Mouse (Mus musculus): ENCODE data around the gene Etfa. TPM values are rescaled to one million over a fixed set of nuclear protein-coding genes. Genes with fewer than 3 reads are reported as not detected.

Gene Etfa
- polyA plus RNA-seq, 1 experiment from 2014 or later = 174 TPM

GRCm38 (mm10) chr9:55449108-55449507 lies 62.9 kb downstream of the Etfa start:
- Histone ChIP-seq H3K4me2 (replicated peaks) (no peak overlapping the region), H3K9ac (no peak overlapping the region), H3K4me1 (peaks cover 12% of the 10 kb centered on the region; the same call in 1 of the 2 replicates), H3K36me3 (no peaks in the 10 kb centered on the region), H3K9me3 (no peaks in the 10 kb centered on the region), H3K4me3 (no peak overlapping the region), H3K27ac (no peak overlapping the region), H3K27me3 (no peaks in the 10 kb centered on the region)
- no peak for ATAC-seq (ENCODE audit: insufficient number of reproducible peaks, insufficient read depth, low FRiP score, low TSS enrichment)
- 83% methylated on average over 1 of the region's 1 CpGs for WGBS

- Histone ChIP-seq H3K4me3 (no peak overlapping the region), H3K9me3 (no peaks in the 10 kb centered on the region), H3K36me3 (no peaks in the 10 kb centered on the region), H3K4me2 (replicated peaks) (no peak overlapping the region), H3K9ac (no peak overlapping the region), H3K4me1 (peaks cover 12% of the 10 kb centered on the region; the same call in 1 of the 2 replicates), H3K27me3 (no peaks in the 10 kb centered on the region), H3K27ac (no peak overlapping the region)
- no peak for ATAC-seq (ENCODE audit: insufficient number of reproducible peaks, insufficient read depth, low FRiP score, low TSS enrichment)
- 85% methylated on average over 4 of the region's 4 CpGs for WGBS
Observed at GRCm38 (mm10) chr9:55447509-55447908, 64.5 kb downstream of the Etfa start.

- Histone ChIP-seq H3K27me3 (no peaks in the 10 kb centered on the region), H3K9ac (no peak overlapping the region), H3K9me3 (no peaks in the 10 kb centered on the region), H3K4me1 (no peaks in the 10 kb centered on the region), H3K27ac (no peak overlapping the region), H3K36me3 (no peaks in the 10 kb centered on the region), H3K4me2 (replicated peaks) (no peak overlapping the region), H3K4me3 (no peak overlapping the region)
- WGBS = 88% methylated on average over 5 of the region's 5 CpGs
- ATAC-seq (ENCODE audit: insufficient number of reproducible peaks, insufficient read depth, low FRiP score, low TSS enrichment) = no peak
Observed at GRCm38 (mm10) chr9:55439206-55439780, 72.8 kb downstream of the Etfa start.

- H3K9me3 ChIP-seq = no peaks in the 10 kb centered on the region
- H3K4me2 ChIP-seq (replicated peaks) = no peak overlapping the region
- no peak overlapping the region for H3K9ac ChIP-seq
- WGBS = 73% methylated on average over 3 of the region's 3 CpGs
- ATAC-seq (ENCODE audit: insufficient number of reproducible peaks, insufficient read depth, low FRiP score, low TSS enrichment) = no peak
- H3K4me1 ChIP-seq = no peaks in the 10 kb centered on the region
- H3K27me3 ChIP-seq = no peaks in the 10 kb centered on the region
- no peaks in the 10 kb centered on the region for H3K36me3 ChIP-seq
- no peak overlapping the region for H3K4me3 ChIP-seq
- H3K27ac ChIP-seq = no peak overlapping the region
Observed at GRCm38 (mm10) chr9:55438433-55438832, 73.6 kb downstream of the Etfa start.

GRCm38 (mm10) chr9:55433875-55434274 lies 78.2 kb downstream of the Etfa start:
- H3K27ac ChIP-seq = no peak overlapping the region
- no peaks in the 10 kb centered on the region for H3K36me3 ChIP-seq
- ATAC-seq (ENCODE audit: insufficient number of reproducible peaks, insufficient read depth, low FRiP score, low TSS enrichment) = no peak
- no peak overlapping the region for H3K9ac ChIP-seq
- no peaks in the 10 kb centered on the region for H3K27me3 ChIP-seq
- H3K4me3 ChIP-seq = no peak overlapping the region
- no peaks in the 10 kb centered on the region for H3K4me1 ChIP-seq
- WGBS = 90% methylated on average over 5 of the region's 5 CpGs
- no peaks in the 10 kb centered on the region for H3K9me3 ChIP-seq
- H3K4me2 ChIP-seq (replicated peaks) = no peak overlapping the region

GRCm38 (mm10) chr9:55432306-55433289 lies 79.4 kb downstream of the Etfa start:
- H3K9ac ChIP-seq = no peak overlapping the region
- H3K27ac ChIP-seq = no peak overlapping the region
- 70% methylated on average over 14 of the region's 14 CpGs for WGBS
- no peak overlapping the region for H3K4me2 ChIP-seq (replicated peaks)
- no peak for ATAC-seq (ENCODE audit: insufficient number of reproducible peaks, insufficient read depth, low FRiP score, low TSS enrichment)
- no peaks in the 10 kb centered on the region for H3K27me3 ChIP-seq
- H3K36me3 ChIP-seq = no peaks in the 10 kb centered on the region
- H3K4me1 ChIP-seq = no peaks in the 10 kb centered on the region
- no peaks in the 10 kb centered on the region for H3K9me3 ChIP-seq
- no peak overlapping the region for H3K4me3 ChIP-seq

- Histone ChIP-seq H3K4me1 (peaks cover 3% of the 10 kb centered on the region; the same call in 1 of the 2 replicates), H3K4me2 (replicated peaks) (peak overlapping the region; percentile 28; the same call in 1 of the 2 replicates), H3K36me3 (no peaks in the 10 kb centered on the region), H3K4me3 (no peak overlapping the region), H3K9ac (no peak overlapping the region), H3K27me3 (no peaks in the 10 kb centered on the region), H3K9me3 (no peaks in the 10 kb centered on the region), H3K27ac (no peak overlapping the region)
- 17% methylated on average over 20 of the region's 20 CpGs for WGBS
- ATAC-seq (ENCODE audit: insufficient number of reproducible peaks, insufficient read depth, low FRiP score, low TSS enrichment) = 0 out of 2 replicates have a peak, but pooled peaks have one; percentile 11
Observed at GRCm38 (mm10) chr9:55430133-55430532, 81.9 kb downstream of the Etfa start.

GRCm38 (mm10) chr9:55429242-55429975 lies 82.6 kb downstream of the Etfa start:
- no peaks in the 10 kb centered on the region for H3K36me3 ChIP-seq
- H3K4me2 ChIP-seq (replicated peaks) = 0 out of 2 replicates have a peak overlapping the region, but pooled peaks have one; percentile 28
- no peak overlapping the region for H3K27ac ChIP-seq
- H3K4me3 ChIP-seq = no peak overlapping the region
- H3K9me3 ChIP-seq = no peaks in the 10 kb centered on the region
- no peak overlapping the region for H3K9ac ChIP-seq
- ATAC-seq (ENCODE audit: insufficient number of reproducible peaks, insufficient read depth, low FRiP score, low TSS enrichment) = peak; percentile 29; the same call in 1 of the 2 replicates
- peaks cover 6% of the 10 kb centered on the region; the same call in 1 of the 2 replicates for H3K4me1 ChIP-seq
- 32% methylated on average over 12 of the region's 12 CpGs for WGBS
- no peaks in the 10 kb centered on the region for H3K27me3 ChIP-seq

- Histone ChIP-seq H3K36me3 (no peaks in the 10 kb centered on the region), H3K9ac (no peak overlapping the region), H3K27me3 (no peaks in the 10 kb centered on the region), H3K9me3 (no peaks in the 10 kb centered on the region), H3K4me1 (peaks cover 6% of the 10 kb centered on the region; the same call in 1 of the 2 replicates), H3K4me3 (no peak overlapping the region), H3K27ac (no peak overlapping the region), H3K4me2 (replicated peaks) (no peak overlapping the region)
- ATAC-seq (ENCODE audit: insufficient number of reproducible peaks, insufficient read depth, low FRiP score, low TSS enrichment) = no peak
- 24% methylated on average over 7 of the region's 7 CpGs for whole genome bisulfite sequencing
Observed at GRCm38 (mm10) chr9:55425271-55425810, 86.7 kb downstream of the Etfa start.

- Histone ChIP-seq H3K9ac (no peak overlapping the region), H3K36me3 (no peaks in the 10 kb centered on the region), H3K4me3 (no peak overlapping the region), H3K4me2 (replicated peaks) (no peak overlapping the region), H3K27ac (no peak overlapping the region), H3K9me3 (no peaks in the 10 kb centered on the region), H3K4me1 (peaks cover 6% of the 10 kb centered on the region; the same call in 1 of the 2 replicates), H3K27me3 (no peaks in the 10 kb centered on the region)
- no peak for ATAC-seq (ENCODE audit: insufficient number of reproducible peaks, insufficient read depth, low FRiP score, low TSS enrichment)
- WGBS = 75% methylated on average over 14 of the region's 14 CpGs
Observed at GRCm38 (mm10) chr9:55423451-55424424, 88.3 kb downstream of the Etfa start.
